Mouse (Mus musculus): ENCODE measurements around the gene Slc8b1.

DNA sequence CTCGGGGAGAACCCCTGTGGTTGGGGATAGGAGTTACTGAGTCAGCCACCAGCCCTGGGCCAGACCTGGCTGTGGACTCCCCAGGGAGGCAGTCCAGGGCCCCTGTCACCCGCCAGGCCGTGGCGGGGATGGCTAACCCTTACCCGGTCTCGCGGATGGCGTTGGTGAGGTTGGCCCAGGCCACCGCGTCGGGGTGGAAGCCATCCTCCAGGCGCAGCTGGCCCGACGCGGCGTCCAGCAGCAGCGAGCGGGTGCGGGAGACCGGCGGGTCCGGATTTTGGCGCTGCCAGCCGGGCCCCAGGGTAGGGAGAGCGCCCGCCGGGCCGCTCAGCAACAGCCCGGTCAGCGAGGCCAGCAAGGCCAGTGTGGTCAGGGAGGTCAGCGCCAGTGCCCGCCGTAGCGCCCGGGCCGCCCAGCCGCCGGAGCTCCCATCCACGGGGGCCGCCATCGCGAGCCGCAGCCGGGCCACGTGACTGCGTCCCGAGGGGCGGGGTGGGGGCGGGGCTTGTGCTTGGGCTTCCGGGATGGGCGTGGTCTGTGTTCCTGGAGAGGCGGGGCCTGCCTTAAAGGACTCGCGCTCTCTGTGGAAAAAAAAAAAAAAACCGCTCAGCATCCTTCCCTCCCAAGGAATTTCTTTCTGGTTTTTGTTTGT is 7.7 kb upstream of the Slc8b1 start, which contains the start of gene Plbd2:
- TF ChIP-seq MYOD1 (IDR thresholded peaks at IDR 0.05; ENCODE audit: control insufficient read depth in 1 of 3, insufficient read length in 2 of 3, low read depth in 2 of 3) (peak in 1 of 3 experiments; percentile 25), POLR2A (IDR thresholded peaks at IDR 0.05; ENCODE audit: insufficient read length, low read depth) (peak; percentile 90), TCF3 (IDR thresholded peaks at IDR 0.05; ENCODE audit: insufficient read length, low read depth) (no peak), POLR2AphosphoS2 (IDR thresholded peaks at IDR 0.05; ENCODE audit: insufficient read length, low read depth) (peak; percentile 80), MAX (IDR thresholded peaks at IDR 0.05; ENCODE audit: low read depth) (no peak), MYOG (IDR thresholded peaks at IDR 0.05; ENCODE audit: control insufficient read depth in 1 of 3, insufficient read depth in 1 of 3, insufficient read length in 2 of 3, low read depth in 2 of 3) (peak in 2 of 3 experiments; percentile 8 to 10), TCF12 (IDR thresholded peaks at IDR 0.05; ENCODE audit: insufficient read depth, poor library complexity, severe bottlenecking) (no peak), CEBPB (IDR thresholded peaks at IDR 0.05; ENCODE audit: insufficient read depth, poor library complexity, severe bottlenecking) (no peak), USF1 (IDR thresholded peaks at IDR 0.05; ENCODE audit: low read depth) (peak; percentile 68), E2F4 (IDR thresholded peaks at IDR 0.05; ENCODE audit: insufficient read depth) (no peak)
